Mouse (Mus musculus) limb, embryonic 13.5 days (tissue): ENCODE data around the gene Abtb1. TPM values are rescaled to one million over a fixed set of nuclear protein-coding genes. Genes with fewer than 3 reads are reported as not detected.

Source experiments
- ATAC-seq: fragments of 200-750 bp; cut with Nextera tagmentation; 2 replicates; pipeline ENCODE4 v1.8.0; 2017; ENCODE audit warnings: low read depth, moderate number of reproducible peaks, moderate TSS enrichment; ENCODE audit not compliant: low FRiP score
- H3K27ac ChIP-seq: fragments of 300-500 bp; sonication (generic); 2 replicates; pipeline ENCODE4 v1.5.1; 2015; ENCODE audit warnings: inconsistent platforms, mild to moderate bottlenecking, moderate library complexity
- H3K27me3 ChIP-seq: fragments of 300-500 bp; sonication (generic); 2 replicates; pipeline ENCODE4 v1.6.1; 2015; ENCODE audit warnings: mild to moderate bottlenecking, inconsistent platforms
- H3K36me3 ChIP-seq: fragments of 300-500 bp; sonication (generic); 2 replicates; pipeline ENCODE4 v1.6.1; 2015; ENCODE audit warnings: inconsistent platforms, mild to moderate bottlenecking, moderate library complexity
- H3K4me1 ChIP-seq: fragments of 300-500 bp; sonication (generic); 2 replicates; pipeline ENCODE4 v1.6.1; 2015; ENCODE audit warnings: inconsistent platforms
- H3K4me2 ChIP-seq: fragments of 300-500 bp; sonication (generic); replicated peaks from 2 replicates; pipeline ENCODE4 v1.6.1; 2015; ENCODE audit warnings: inconsistent platforms, mild to moderate bottlenecking, moderate library complexity
- H3K4me3 ChIP-seq: fragments of 300-500 bp; sonication (generic); 2 replicates; pipeline ENCODE4 v1.5.1; 2015; ENCODE audit warnings: moderate library complexity, mild to moderate bottlenecking, inconsistent platforms
- H3K9ac ChIP-seq: fragments of 300-500 bp; sonication (generic); 2 replicates; pipeline ENCODE4 v1.6.1; 2015; ENCODE audit warnings: mild to moderate bottlenecking, inconsistent platforms
- H3K9me3 ChIP-seq: fragments of 300-500 bp; sonication (generic); 2 replicates; pipeline ENCODE4 v1.6.1; 2016; ENCODE audit warnings: inconsistent platforms
- WGBS: fragments of 180-500 bp; shearing (Covaris S2); methylation state at CpG from one replicate; pipeline ENCODE4 v1.1.7; 2015; 5-methylcytosine and 5-hydroxymethylcytosine counted together
- polyA plus RNA-seq: library from polyadenylated mRNA; unstranded; fragments of >200 nt; fragmentation: Nextera tagmentation; extraction: Ambion mirVana; gene quantifications from 2 replicates; pipeline ENCODE4 v1.2.1, GENCODE M21; 2015

The Abtb1 gene
- polyA plus RNA-seq, 1 experiment from 2014 or later, result 28.0 TPM

GRCm38 (mm10) chr6:88838613-88839012 lies 3.2 kb downstream of the Abtb1 start:
- 88% methylated on average over 10 of the region's 10 CpGs for WGBS
- Histone ChIP-seq H3K4me3 (no peak overlapping the region), H3K36me3 (peaks cover 49% of the 10 kb centered on the region), H3K9ac (no peak overlapping the region), H3K27ac (no peak overlapping the region), H3K4me2 (no peak overlapping the region), H3K27me3 (no peaks in the 10 kb centered on the region), H3K9me3 (no peaks in the 10 kb centered on the region), H3K4me1 (peaks cover 21% of the 10 kb centered on the region)
- ATAC-seq, result no peak

GRCm38 (mm10) chr6:88837999-88838398 lies 3.8 kb downstream of the Abtb1 start:
- H3K36me3 ChIP-seq, result peaks cover 49% of the 10 kb centered on the region
- H3K4me2 ChIP-seq, result no peak overlapping the region

GRCm38 (mm10) chr6:88836178-88836819 lies 5.5 kb downstream of the Abtb1 start:
- 90% methylated on average over 28 of the region's 28 CpGs for WGBS
- Histone ChIP-seq H3K9ac (no peak overlapping the region), H3K36me3 (peaks cover 49% of the 10 kb centered on the region), H3K9me3 (no peaks in the 10 kb centered on the region), H3K4me1 (peaks cover 13% of the 10 kb centered on the region), H3K4me2 (no peak overlapping the region), H3K27ac (no peak overlapping the region), H3K4me3 (no peak overlapping the region), H3K27me3 (no peaks in the 10 kb centered on the region)
- ATAC-seq, result no peak

More at GRCm38 (mm10) chr6:88837999-88838398, 3.8 kb downstream of the Abtb1 start:
- Histone ChIP-seq H3K27ac (no peak overlapping the region), H3K9ac (no peak overlapping the region), H3K4me3 (no peak overlapping the region), H3K9me3 (no peaks in the 10 kb centered on the region), H3K4me1 (peaks cover 15% of the 10 kb centered on the region), H3K27me3 (no peaks in the 10 kb centered on the region)
- WGBS, result 90% methylated on average over 12 of the region's 12 CpGs
- no peak for ATAC-seq

GRCm38 (mm10) chr6:88835047-88835446 lies 6.7 kb downstream of the Abtb1 start:
- Histone ChIP-seq H3K4me1 (0 out of 2 replicates have a peak, but pooled peaks cover 3% of the 10 kb centered on the region), H3K9ac (no peak overlapping the region), H3K4me2 (no peak overlapping the region), H3K27ac (no peak overlapping the region), H3K4me3 (no peak overlapping the region), H3K36me3 (peaks cover 49% of the 10 kb centered on the region), H3K9me3 (no peaks in the 10 kb centered on the region), H3K27me3 (no peaks in the 10 kb centered on the region)
- no peak for ATAC-seq
- WGBS, result 53% methylated on average over 5 of the region's 5 CpGs

- Histone ChIP-seq H3K9ac (no peak overlapping the region), H3K4me2 (no peak overlapping the region), H3K9me3 (no peaks in the 10 kb centered on the region), H3K36me3 (peaks cover 37% of the 10 kb centered on the region), H3K27ac (no peak overlapping the region), H3K4me1 (0 out of 2 replicates have a peak, but pooled peaks cover 3% of the 10 kb centered on the region), H3K27me3 (no peaks in the 10 kb centered on the region), H3K4me3 (no peak overlapping the region)
- 75% methylated on average over 5 of the region's 5 CpGs for WGBS
- no peak for ATAC-seq
Measured at GRCm38 (mm10) chr6:88833340-88834140, 8.2 kb downstream of the Abtb1 start.

- H3K9ac ChIP-seq, result no peak overlapping the region
Measured at GRCm38 (mm10) chr6:88832663-88833062, 9.1 kb downstream of the Abtb1 start.

GRCm38 (mm10) chr6:88831456-88831855 lies 10.3 kb downstream of the Abtb1 start:
- Histone ChIP-seq H3K27me3 (no peaks in the 10 kb centered on the region), H3K4me2 (no peak overlapping the region), H3K36me3 (peaks cover 16% of the 10 kb centered on the region), H3K9ac (no peak overlapping the region), H3K4me3 (no peak overlapping the region), H3K4me1 (peaks cover 11% of the 10 kb centered on the region), H3K9me3 (no peaks in the 10 kb centered on the region), H3K27ac (no peak overlapping the region)
- 23% methylated on average over 8 of the region's 8 CpGs for WGBS
- ATAC-seq, result 0 out of 2 replicates have a peak, but pooled peaks have one; percentile 15

More at GRCm38 (mm10) chr6:88832663-88833062, 9.1 kb downstream of the Abtb1 start:
- no peak overlapping the region for H3K4me3 ChIP-seq
- ATAC-seq, result no peak
- no peak overlapping the region for H3K4me2 ChIP-seq
- 0 out of 2 replicates have a peak, but pooled peaks cover 3% of the 10 kb centered on the region for H3K4me1 ChIP-seq
- no peaks in the 10 kb centered on the region for H3K27me3 ChIP-seq
- peaks cover 28% of the 10 kb centered on the region for H3K36me3 ChIP-seq
- H3K9me3 ChIP-seq, result no peaks in the 10 kb centered on the region
- WGBS, result 80% methylated on average over 5 of the region's 5 CpGs
- H3K27ac ChIP-seq, result no peak overlapping the region

GRCm38 (mm10) chr6:88830112-88830702 lies 11.6 kb downstream of the Abtb1 start:
- no peaks in the 10 kb centered on the region for H3K27me3 ChIP-seq
- H3K4me3 ChIP-seq, result no peak overlapping the region
- H3K9ac ChIP-seq, result no peak overlapping the region
- 85% methylated on average over 6 of the region's 6 CpGs for WGBS
- H3K9me3 ChIP-seq, result no peaks in the 10 kb centered on the region
- no peak overlapping the region for H3K4me2 ChIP-seq
- no peak for ATAC-seq
- H3K27ac ChIP-seq, result no peak overlapping the region
- peaks cover 4% of the 10 kb centered on the region; the same call in 1 of the 2 replicates for H3K36me3 ChIP-seq
- H3K4me1 ChIP-seq, result peaks cover 14% of the 10 kb centered on the region

GRCm38 (mm10) chr6:88829579-88829978 lies 12.2 kb downstream of the Abtb1 start:
- H3K27ac ChIP-seq, result no peak overlapping the region

GRCm38 (mm10) chr6:88828206-88829009 lies 13.4 kb downstream of the Abtb1 start:
- no peak overlapping the region for H3K9ac ChIP-seq
- peaks cover 14% of the 10 kb centered on the region for H3K4me1 ChIP-seq
- no peaks in the 10 kb centered on the region for H3K9me3 ChIP-seq
- H3K4me2 ChIP-seq, result no peak overlapping the region
- WGBS, result 61% methylated on average over 15 of the region's 15 CpGs
- no peaks in the 10 kb centered on the region for H3K36me3 ChIP-seq
- no peak overlapping the region for H3K27ac ChIP-seq
- ATAC-seq, result no peak
- no peak overlapping the region for H3K4me3 ChIP-seq
- H3K27me3 ChIP-seq, result no peaks in the 10 kb centered on the region

More at GRCm38 (mm10) chr6:88829579-88829978, 12.2 kb downstream of the Abtb1 start:
- Histone ChIP-seq H3K4me1 (peaks cover 14% of the 10 kb centered on the region), H3K4me3 (no peak overlapping the region), H3K9me3 (no peaks in the 10 kb centered on the region), H3K4me2 (no peak overlapping the region), H3K9ac (no peak overlapping the region), H3K36me3 (no peaks in the 10 kb centered on the region), H3K27me3 (no peaks in the 10 kb centered on the region)
- 85% methylated on average over 4 of the region's 4 CpGs for WGBS
- ATAC-seq, result no peak

GRCm38 (mm10) chr6:88827395-88828205 lies 14.2 kb downstream of the Abtb1 start:
- no peak for ATAC-seq
- Histone ChIP-seq H3K27ac (no peak overlapping the region), H3K4me1 (peaks cover 14% of the 10 kb centered on the region), H3K27me3 (no peaks in the 10 kb centered on the region), H3K9me3 (no peaks in the 10 kb centered on the region), H3K9ac (no peak overlapping the region), H3K4me2 (no peak overlapping the region), H3K4me3 (no peak overlapping the region), H3K36me3 (no peaks in the 10 kb centered on the region)
- WGBS, result 62% methylated on average over 13 of the region's 13 CpGs
